Mouse (Mus musculus): Measurements from ENCODE around the gene Dnah9.

GRCm38 (mm10) chr11:65846446-65846845, 321.9 kb downstream of the Dnah9 start:
- TF ChIP-seq CTCF (IDR thresholded peaks at IDR 0.05; ENCODE audit: insufficient read depth, low read depth, low read length) (no peak), POLR2A (IDR thresholded peaks at IDR 0.05; ENCODE audit: insufficient read depth, low read depth, low read length) (no peak)
